Mouse (Mus musculus): Measurements from ENCODE around the gene Pkd1. TPM values are rescaled to one million over a fixed set of nuclear protein-coding genes. Genes with fewer than 3 reads are reported as not detected.
A peak's percentile ranks its signal among the peaks of the same experiment; 100 is the strongest.

Pkd1 gene
- polyA plus RNA-seq (2012; rRNA removed): 69.8 and 84.0 TPM in 2 replicates

- DNase-seq (ENCODE audit: low spot score): peak; percentile 97
These were observed at the start of gene Pkd1 for GRCm38 (mm10) chr17:24549618-24550415. Gene Pkd1 (plus strand): TSS chr17:24549834.

- DNase-seq (ENCODE audit: low spot score): no peak
These were observed 47.4 kb upstream of the Pkd1 start for GRCm38 (mm10) chr17:24502208-24502607.

GRCm38 (mm10) chr17:24504085-24504484 is 45.5 kb upstream of the Pkd1 start:
- DNase-seq (ENCODE audit: low spot score): no peak

- DNase-seq (ENCODE audit: low spot score): no peak
These were observed 44.2 kb upstream of the Pkd1 start for GRCm38 (mm10) chr17:24505286-24505955.

- DNase-seq (ENCODE audit: low spot score): no peak
These were observed 43.1 kb upstream of the Pkd1 start for GRCm38 (mm10) chr17:24506332-24507070.

GRCm38 (mm10) chr17:24507129-24507664 is 42.4 kb upstream of the Pkd1 start:
- no peak for DNase-seq (ENCODE audit: low spot score)

- no peak for DNase-seq (ENCODE audit: low spot score)
These were observed 41.7 kb upstream of the Pkd1 start for GRCm38 (mm10) chr17:24507806-24508460.

GRCm38 (mm10) chr17:24513609-24514008 is 36.0 kb upstream of the Pkd1 start:
- DNase-seq (ENCODE audit: low spot score): no peak

- no peak for DNase-seq (ENCODE audit: low spot score)
These were observed 35.1 kb upstream of the Pkd1 start for GRCm38 (mm10) chr17:24514270-24515257.

GRCm38 (mm10) chr17:24520450-24520849 is 29.2 kb upstream of the Pkd1 start:
- DNase-seq (ENCODE audit: low spot score): no peak

- no peak for DNase-seq (ENCODE audit: low spot score)
These were observed 24.9 kb upstream of the Pkd1 start for GRCm38 (mm10) chr17:24524734-24525133.

- no peak for DNase-seq (ENCODE audit: low spot score)
These were observed 22.3 kb upstream of the Pkd1 start for GRCm38 (mm10) chr17:24527315-24527714.

- DNase-seq (ENCODE audit: low spot score): peak; percentile 73
These were observed 21.7 kb upstream of the Pkd1 start, which contains the start of gene Traf7 for GRCm38 (mm10) chr17:24527723-24528559. Gene Traf7 (minus strand): TSS chr17:24527938.

GRCm38 (mm10) chr17:24528560-24528918 is 21.1 kb upstream of the Pkd1 start:
- DNase-seq (ENCODE audit: low spot score): no peak

- DNase-seq (ENCODE audit: low spot score): no peak
These were observed 20.6 kb upstream of the Pkd1 start for GRCm38 (mm10) chr17:24529007-24529451.

GRCm38 (mm10) chr17:24529883-24530282 is 19.8 kb upstream of the Pkd1 start:
- DNase-seq (ENCODE audit: low spot score): no peak

- no peak for DNase-seq (ENCODE audit: low spot score)
These were observed 19.1 kb upstream of the Pkd1 start for GRCm38 (mm10) chr17:24530361-24531050.

- no peak for DNase-seq (ENCODE audit: low spot score)
These were observed 18.6 kb upstream of the Pkd1 start for GRCm38 (mm10) chr17:24531064-24531463.

- DNase-seq (ENCODE audit: low spot score): no peak
These were observed 17.6 kb upstream of the Pkd1 start for GRCm38 (mm10) chr17:24532045-24532444.

Measured in urinary bladder, adult 2 months (tissue).